In genomic region chr8:49822791-49823190, GRCm38 (mm10) we compare ENCODE assay signal across 27 mouse cellular contexts.
A peak's percentile ranks its signal among the peaks of the same experiment; 100 is the strongest.
DNase-seq lines count a peak whose midpoint lies in the region; ATAC-seq lines count a peak whose summit lies in the region.
"Had no signal": no experiment of that assay in that cellular context is flagged by ENCODE, and none has a peak within 500 bp of the region (broad histone marks: within the 10 kb centered on the region; RNA-seq: fewer than 3 reads in every experiment).

No protein-coding gene starts in this region.

- H3K4me1 ChIP-seq in forebrain, embryonic 14.5 days (ENCODE audit: control insufficient read depth, insufficient read depth, low read length) = peaks cover 2% of the 10 kb centered on the region; the same call in 1 of the 2 replicates
- peaks cover 6% of the 10 kb centered on the region; the same call in 1 of the 2 replicates for H3K4me1 ChIP-seq in forebrain, embryonic 16.5 days (replicated peaks; ENCODE audit: control insufficient read depth, insufficient read depth, low read length)
- H3K4me1 ChIP-seq: embryonic facial prominence, embryonic 12.5 days; hindbrain, embryonic 13.5 days; limb, embryonic 15.5 days; lung, embryonic 15.5 days; neural tube, embryonic 12.5 days had no signal

- no peaks in the 10 kb centered on the region for H3K9me3 ChIP-seq in forebrain, embryonic 14.5 days (replicated peaks; ENCODE audit: control insufficient read depth, low read length)
- no peaks in the 10 kb centered on the region for H3K9me3 ChIP-seq in forebrain, embryonic 16.5 days (ENCODE audit: control insufficient read depth, low read length)
- H3K9me3 ChIP-seq: embryonic facial prominence, embryonic 12.5 days; forebrain, embryonic 15.5 days; hindbrain, embryonic 13.5 days; limb, embryonic 15.5 days; lung, embryonic 15.5 days; neural tube, embryonic 12.5 days had no signal

- ATAC-seq in forebrain, embryonic 14.5 days = peak; percentile 64; the same call in 1 of the 2 replicates
- ATAC-seq in forebrain, embryonic 16.5 days = no peak
- ATAC-seq: forebrain, embryonic 15.5 days had no signal

- peak; percentile 80 for DNase-seq in forebrain, embryonic 14.5 days (ENCODE audit: low spot score)
- peak; percentile 30 for DNase-seq in left cerebral cortex, postnatal 4 days
- no peak for DNase-seq in left cerebral cortex, adult 11 months (ENCODE audit: low spot score)
- DNase-seq in retina, postnatal 1 day = peak; percentile 73
- no peak for DNase-seq in retina, embryonic 14.5 days (ENCODE audit: low spot score)
- no peak for DNase-seq in B cell, adult 2 months
- DNase-seq: adrenal gland, postnatal 14 days; cerebellum, adult 8-10 months; gastrocnemius, postnatal 10 days; heart, adult 11 months; kidney, adult 2 months; kidney, postnatal 36 days; layer of hippocampus, postnatal 36 days; right cerebral cortex, adult 18-20 months; right cerebral cortex, postnatal 4 days; thymus, postnatal 14 days had no signal

- H3K4me2 ChIP-seq in forebrain, embryonic 14.5 days (ENCODE audit: low read length) = no peak overlapping the region
- H3K4me2 ChIP-seq in forebrain, embryonic 16.5 days (ENCODE audit: low read length) = no peak overlapping the region
- H3K4me2 ChIP-seq: embryonic facial prominence, embryonic 12.5 days; forebrain, embryonic 15.5 days; heart, embryonic 11.5 days; hindbrain, embryonic 13.5 days; limb, embryonic 15.5 days; lung, embryonic 15.5 days; midbrain, embryonic 11.5 days; neural tube, embryonic 12.5 days had no signal

- H3K27ac ChIP-seq in forebrain, embryonic 14.5 days (ENCODE audit: low read depth, low read length) = no peak overlapping the region
- H3K27ac ChIP-seq in forebrain, embryonic 16.5 days (ENCODE audit: low read length) = no peak overlapping the region
- H3K27ac ChIP-seq: embryonic facial prominence, embryonic 12.5 days; forebrain, embryonic 15.5 days; hindbrain, embryonic 13.5 days; limb, embryonic 15.5 days; liver, embryonic 14.5 days; lung, embryonic 15.5 days; neural tube, embryonic 12.5 days had no signal

- H3K9ac ChIP-seq in forebrain, embryonic 14.5 days (ENCODE audit: low read length) = no peak overlapping the region
- H3K9ac ChIP-seq in forebrain, embryonic 16.5 days (replicated peaks; ENCODE audit: low read depth, low read length) = no peak overlapping the region
- H3K9ac ChIP-seq: embryonic facial prominence, embryonic 12.5 days; forebrain, embryonic 15.5 days; hindbrain, embryonic 13.5 days; limb, embryonic 15.5 days; liver, embryonic 14.5 days; lung, embryonic 15.5 days; neural tube, embryonic 12.5 days had no signal

- no peak overlapping the region for H3K4me3 ChIP-seq in forebrain, embryonic 14.5 days (ENCODE audit: low read depth, low read length)
- no peak overlapping the region for H3K4me3 ChIP-seq in forebrain, embryonic 16.5 days (replicated peaks; ENCODE audit: low read length)
- H3K4me3 ChIP-seq: embryonic facial prominence, embryonic 12.5 days; erythroblast, embryonic 14.5 days; forebrain, embryonic 15.5 days; hindbrain, embryonic 13.5 days; limb, embryonic 15.5 days; lung, embryonic 15.5 days; neural tube, embryonic 12.5 days had no signal

- intact Hi-C loops in left cerebral cortex, postnatal 4 days (cut with DNase I) = no loop called here

- no peaks in the 10 kb centered on the region for H3K27me3 ChIP-seq in forebrain, embryonic 14.5 days (replicated peaks; ENCODE audit: control insufficient read depth, insufficient read depth, low read length)
- H3K27me3 ChIP-seq in forebrain, embryonic 16.5 days (replicated peaks; ENCODE audit: control insufficient read depth, insufficient read depth, low read length) = no peaks in the 10 kb centered on the region
- H3K27me3 ChIP-seq: embryonic facial prominence, embryonic 12.5 days; forebrain, embryonic 15.5 days; hindbrain, embryonic 13.5 days; limb, embryonic 15.5 days; lung, embryonic 15.5 days; neural tube, embryonic 12.5 days had no signal

- no peaks in the 10 kb centered on the region for H3K36me3 ChIP-seq in forebrain, embryonic 14.5 days (ENCODE audit: control insufficient read depth, insufficient read depth, low read length)
- H3K36me3 ChIP-seq in forebrain, embryonic 16.5 days (ENCODE audit: control insufficient read depth, insufficient read depth) = no peaks in the 10 kb centered on the region
- H3K36me3 ChIP-seq: embryonic facial prominence, embryonic 12.5 days; forebrain, embryonic 15.5 days; hindbrain, embryonic 13.5 days; limb, embryonic 15.5 days; lung, embryonic 15.5 days; neural tube, embryonic 12.5 days had no signal

- WGBS in forebrain, embryonic 14.5 days = 26% methylated on average over 2 of the region's 2 CpGs
- WGBS in forebrain, embryonic 16.5 days = 23% methylated on average over 2 of the region's 2 CpGs

Comparison
In these comparisons a context has a peak if more than half of its experiments do, and no peak if none do; other contexts are left out.
1. DNase-seq: peak in forebrain, embryonic 14.5 days (single experiment), left cerebral cortex, postnatal 4 days (single experiment) and retina, postnatal 1 day (single experiment); none in left cerebral cortex, adult 11 months (single experiment), retina, embryonic 14.5 days (single experiment) and B cell, adult 2 months (0 of 2).